Mouse (Mus musculus) layer of hippocampus, postnatal 14 days (tissue): ENCODE results near the gene Mup6. TPM values are rescaled to one million over a fixed set of nuclear protein-coding genes. Genes with fewer than 3 reads are reported as not detected.
A peak's percentile ranks its signal among the peaks of the same experiment; 100 is the strongest.
"Not testable (repeated sequence)": the region's sequence is repeated elsewhere in the genome, so short reads cannot be mapped to it uniquely, and the experiment has no call there.

ENCODE experiments used
- DNase-seq, 2 experiments: peaks; one replicate each; pipeline ENCODE4 v3.0.0; 2021 to 2022; ENCODE audit warnings: low spot score in 2 of 2, mixed read lengths in 1 of 2
- long read RNA-seq, 2 experiments: library from polyadenylated mRNA; stranded (forward); transcript quantifications; one replicate each; pipeline ENCODE4 v2.0.0; 2021
- total RNA-seq, 2 experiments: library from RNA; stranded (reverse); gene quantifications; 2 replicates each; pipeline ENCODE4 v1.2.3; 2021

Gene Mup6
- not detected for total RNA-seq
- long read RNA-seq, experiment 1, result 0 reads
- long read RNA-seq, experiment 2, result 0 reads

DNA sequence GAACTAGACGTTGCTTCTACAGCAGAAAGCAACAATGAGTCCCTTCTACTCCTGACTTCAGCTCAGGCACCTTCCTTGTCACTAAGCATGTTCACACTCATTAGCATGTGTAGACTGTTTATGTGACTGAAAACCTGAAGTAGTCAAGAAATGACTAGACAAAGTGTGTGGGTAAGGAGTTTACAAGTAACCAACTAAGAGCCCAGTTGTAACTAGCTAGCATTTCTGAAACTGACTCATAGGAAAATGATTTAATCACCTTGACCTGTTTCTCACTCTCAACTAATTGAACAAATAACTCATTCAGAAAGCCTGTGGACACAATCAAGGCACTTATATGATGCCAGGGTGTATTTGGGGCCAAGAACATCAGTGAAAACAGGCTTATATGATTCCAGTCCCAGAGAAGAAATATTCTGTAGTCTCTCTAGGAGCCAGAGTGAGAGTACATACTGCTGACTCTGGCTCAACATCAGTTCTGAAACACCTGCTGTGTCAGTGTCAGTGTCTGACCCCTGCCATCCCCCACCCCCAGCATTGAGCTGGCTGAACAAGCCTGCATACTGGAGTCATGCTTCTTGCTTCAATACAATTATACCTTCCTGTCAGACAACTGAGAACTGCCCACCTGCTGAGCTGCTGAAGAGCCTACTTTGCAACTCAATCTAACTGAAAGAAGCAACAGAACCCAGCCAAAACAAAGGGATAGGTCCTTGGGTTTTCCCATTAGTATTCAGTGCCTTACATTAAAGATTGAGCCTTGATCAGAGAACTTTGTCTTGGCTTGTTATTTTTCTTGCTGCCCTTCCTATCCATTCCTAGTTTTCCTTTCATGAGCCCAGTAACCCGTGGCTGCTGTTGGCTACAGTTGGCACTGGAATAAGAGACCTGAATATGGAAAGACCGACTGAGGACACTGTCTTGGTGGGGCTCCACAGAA lies at the start of gene Mup6:
Gene Mup6, plus strand, starts transcription at position 890 of the 940 bp plus-strand sequence.
- no peak for DNase-seq

DNA sequence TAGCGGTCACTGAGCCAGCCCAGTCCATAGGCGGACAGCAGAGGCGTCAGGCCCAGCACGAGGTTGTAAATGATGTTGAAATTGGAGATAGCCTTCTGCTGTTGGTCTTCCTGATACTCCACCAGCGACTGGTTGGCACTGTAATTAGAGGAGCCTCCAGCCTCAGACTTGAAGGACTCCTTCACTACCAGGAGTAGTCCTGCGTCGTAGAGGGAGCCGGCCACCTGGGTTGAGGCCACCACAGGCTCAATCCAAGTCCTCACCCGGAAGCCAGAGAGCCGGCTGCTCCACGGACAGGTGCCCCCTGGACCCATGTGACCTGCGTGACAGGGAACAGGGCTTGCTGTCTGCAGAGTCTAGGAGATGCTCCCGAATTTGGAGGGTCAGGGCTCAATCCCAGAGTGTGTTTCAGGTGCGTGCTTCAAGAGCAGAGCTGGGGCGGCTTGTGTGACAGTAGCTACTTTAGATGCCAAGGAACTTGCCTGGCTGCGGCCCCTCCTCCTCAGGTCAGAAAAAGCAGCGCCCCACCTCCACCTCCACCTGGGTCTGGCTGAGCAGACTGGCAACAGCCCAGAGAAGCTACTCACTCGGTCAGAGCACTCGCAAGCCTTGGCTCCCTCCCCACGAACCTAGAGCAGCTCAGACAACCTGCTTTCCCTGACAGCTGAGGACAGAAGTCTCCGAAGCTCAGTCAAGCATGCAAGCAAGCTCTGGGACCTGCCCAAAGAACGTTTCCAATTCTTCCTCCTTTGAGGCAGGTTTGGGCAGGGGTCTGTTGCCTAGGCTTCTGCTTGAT lies 49.3 kb upstream of the Mup6 start, which contains the start of gene Slc46a2:
Gene Slc46a2, minus strand, starts transcription at position 449 of the 796 bp plus-strand sequence.
- no peak for DNase-seq

DNA sequence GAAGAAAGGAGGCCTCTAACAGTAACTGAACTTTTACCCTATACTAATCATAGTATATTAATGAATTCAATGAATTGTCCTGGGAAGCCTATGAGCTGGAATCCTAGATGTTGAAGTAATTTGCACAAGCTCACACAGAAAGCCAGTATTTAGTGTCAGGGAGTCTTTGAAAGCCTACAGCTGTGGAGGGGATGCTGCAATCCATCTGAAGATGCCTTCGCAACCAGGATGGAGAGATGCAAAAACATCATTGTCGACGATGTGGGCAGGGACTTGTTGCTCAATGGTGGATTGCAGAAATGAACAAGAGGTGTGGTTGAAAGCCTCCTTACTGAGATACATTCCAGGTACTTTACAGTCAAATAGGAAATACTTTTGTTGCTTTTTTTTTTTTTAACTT lies 46.1 kb upstream of the Mup6 start:
- no peak for DNase-seq

DNA sequence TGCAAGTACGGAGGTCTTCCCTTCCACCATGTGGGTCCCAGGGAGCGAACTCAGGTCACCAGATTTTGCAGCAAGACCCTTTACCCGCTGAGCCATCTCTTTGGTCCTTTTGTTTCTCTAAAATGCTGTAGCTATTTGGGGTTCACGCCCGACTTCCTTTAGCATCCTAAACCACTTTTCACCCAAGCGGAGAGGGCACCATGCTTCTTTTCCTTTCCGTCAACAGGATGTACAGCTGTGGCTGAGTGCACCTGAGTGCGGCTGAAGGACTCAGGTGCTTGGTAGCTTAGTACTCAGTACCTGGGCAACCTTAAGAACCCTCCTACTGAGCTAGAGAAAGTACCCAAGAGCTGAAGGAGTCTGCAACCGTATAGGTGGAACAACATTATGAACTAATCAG lies 39.0 kb upstream of the Mup6 start:
- DNase-seq, result no peak

DNA sequence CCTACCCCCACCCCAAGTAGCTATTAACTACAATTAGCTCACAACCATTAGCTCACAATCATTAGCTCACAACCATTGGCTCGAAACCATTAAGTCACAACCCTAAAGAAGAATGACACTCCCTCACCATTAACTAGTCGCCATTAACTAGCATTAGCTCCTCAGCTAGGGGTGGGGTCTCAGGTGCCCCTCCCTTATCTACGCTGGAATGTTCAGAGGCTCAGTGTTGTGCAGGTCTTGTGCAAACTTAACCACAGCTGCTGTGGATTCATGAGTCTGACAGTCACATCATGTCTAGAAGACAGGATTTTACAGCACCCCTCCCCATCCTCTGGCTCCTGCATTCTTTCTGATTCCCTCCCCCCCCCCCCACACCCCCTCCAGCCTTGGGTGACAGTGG lies 36.4 kb upstream of the Mup6 start:
- DNase-seq, result no peak

DNA sequence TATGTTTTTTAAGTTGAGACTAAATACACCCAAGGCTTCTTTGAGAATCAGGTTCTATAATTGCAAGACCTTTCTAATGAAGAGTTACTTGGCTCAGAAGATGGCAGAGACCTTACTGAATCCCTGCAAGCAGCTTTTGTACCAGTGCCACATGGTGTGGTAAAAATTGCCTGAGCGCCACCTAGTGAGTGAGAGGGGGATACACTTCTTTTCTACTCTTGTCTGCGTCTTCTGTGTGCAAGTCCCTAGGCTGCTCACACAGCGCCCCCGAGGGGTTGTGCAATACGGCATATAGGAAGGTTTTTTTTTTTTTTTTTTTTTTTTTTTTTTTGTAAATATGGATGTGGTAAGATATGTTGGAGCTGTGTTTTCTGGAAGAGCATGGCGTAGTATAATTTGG lies 35.7 kb upstream of the Mup6 start:
- peak; percentile 67 to 85 for DNase-seq

DNA sequence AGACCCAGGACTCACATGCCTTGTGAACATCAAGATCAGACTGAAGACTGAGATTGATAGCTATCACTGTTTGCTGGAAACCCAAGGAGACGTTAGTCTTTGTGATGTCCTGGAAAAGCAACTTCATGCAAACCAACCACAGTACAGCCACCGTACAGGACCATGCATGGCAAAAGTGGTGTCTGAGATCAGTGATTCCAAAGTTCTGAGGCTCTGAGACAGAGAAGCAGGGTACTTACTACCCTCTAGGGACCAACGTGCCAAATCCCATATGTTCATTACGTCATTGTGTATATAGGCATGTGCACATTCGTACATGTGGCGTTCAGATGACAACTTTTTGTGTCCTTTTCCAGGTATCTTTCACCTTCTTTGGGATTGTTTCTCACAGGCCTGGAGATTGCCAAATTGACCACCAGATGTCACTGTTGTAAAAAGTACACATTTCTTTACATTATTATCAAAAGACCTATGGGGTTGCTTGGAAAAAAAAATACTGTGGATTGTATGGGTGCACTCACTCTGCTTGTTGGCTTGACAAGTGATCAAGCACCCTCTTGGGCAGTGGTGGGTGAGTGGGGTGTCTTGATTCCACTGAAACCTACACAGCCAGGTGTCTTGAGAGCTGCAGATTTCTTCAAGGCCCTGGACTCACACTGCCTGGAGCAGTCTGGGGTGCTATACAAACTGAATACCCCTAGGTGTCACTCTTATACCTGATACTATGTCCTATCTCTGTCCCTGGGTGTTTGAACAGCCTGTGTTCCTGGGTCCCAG lies 31.4 kb upstream of the Mup6 start:
- DNase-seq, result peak; percentile 11 to 15

DNA sequence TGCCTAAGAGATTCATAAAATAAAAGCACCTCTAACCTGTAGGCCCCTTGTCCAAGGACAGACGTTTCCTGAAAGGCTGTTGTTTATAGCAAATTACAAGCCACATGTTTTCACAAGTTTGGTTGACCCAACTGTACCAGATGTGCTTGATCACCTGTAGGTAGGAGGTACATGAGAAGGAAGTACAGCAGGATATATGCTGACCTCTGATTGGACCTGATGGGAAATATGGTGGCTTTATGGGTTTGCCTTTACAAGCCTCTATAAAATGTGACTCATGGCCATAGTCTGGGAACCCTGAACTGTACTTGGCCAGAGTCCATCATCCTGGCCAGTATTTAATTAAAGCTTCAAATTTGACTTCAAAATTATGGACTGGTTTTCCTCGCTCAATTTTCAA lies 26.6 kb upstream of the Mup6 start:
- no peak for DNase-seq

DNA sequence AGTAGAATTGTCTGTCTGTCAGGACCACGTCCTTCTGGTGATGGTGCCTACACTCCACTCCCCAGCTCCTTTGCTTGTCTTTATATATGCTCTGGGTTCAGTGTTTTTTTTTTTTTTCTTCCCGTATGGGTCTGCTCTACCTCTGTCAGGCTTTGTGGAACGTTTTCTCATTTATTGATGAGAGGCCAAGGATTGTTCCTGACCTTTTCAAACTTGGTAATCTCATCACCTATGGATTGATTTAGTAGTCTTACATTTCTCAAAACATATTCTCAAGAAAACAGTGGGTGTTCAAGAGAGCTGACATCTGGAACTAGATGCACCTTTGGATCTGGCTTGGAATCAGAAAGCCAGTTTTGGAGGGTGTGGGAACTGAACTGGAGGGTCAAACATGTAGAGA lies 3.5 kb upstream of the Mup6 start, which contains the start of gene Mup4:
Gene Mup4, minus strand, starts transcription at position 101 of the 400 bp plus-strand sequence.
- no peak for DNase-seq

DNA sequence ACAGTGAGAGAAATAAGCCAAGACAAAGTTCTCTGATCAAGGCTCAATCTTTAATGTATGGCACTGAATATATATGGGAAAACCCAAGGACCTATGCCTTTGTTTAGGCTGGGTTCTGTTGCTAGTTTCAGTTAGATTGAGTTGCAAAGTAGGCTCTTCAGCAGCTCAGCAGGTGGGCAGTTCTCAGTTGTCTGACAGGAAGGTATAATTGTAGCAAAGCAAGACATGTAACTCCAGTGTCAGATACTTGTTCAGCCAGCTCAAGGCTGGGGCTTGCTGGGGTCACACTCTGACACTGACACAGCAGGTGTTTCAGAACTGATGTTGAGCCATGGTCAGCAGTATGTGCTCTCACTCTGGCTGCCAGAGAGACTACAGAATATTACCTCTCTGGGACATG lies 33.8 kb downstream of the Mup6 start:
- not testable (repeated sequence) for DNase-seq

DNA sequence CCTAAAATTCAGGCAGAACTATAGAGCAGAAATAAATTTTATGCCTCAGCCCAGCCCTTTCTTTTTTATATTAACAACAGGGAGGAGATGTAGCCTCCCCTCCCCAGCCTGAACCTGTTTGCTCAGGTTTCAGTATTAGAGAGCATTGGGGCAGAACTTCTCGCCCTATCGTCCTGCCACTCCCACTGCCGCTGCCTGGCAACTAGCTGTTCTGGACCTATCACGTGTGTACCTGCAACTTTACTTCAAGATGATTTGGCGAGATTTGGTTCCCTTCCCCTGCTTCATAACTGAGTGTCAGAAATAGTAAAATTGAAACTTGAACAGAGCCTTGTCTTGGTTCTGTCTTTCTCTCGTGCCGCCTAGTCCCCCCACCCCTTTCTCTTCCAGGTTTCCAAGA lies 56.0 kb downstream of the Mup6 start:
- not testable (repeated sequence) for DNase-seq

DNA sequence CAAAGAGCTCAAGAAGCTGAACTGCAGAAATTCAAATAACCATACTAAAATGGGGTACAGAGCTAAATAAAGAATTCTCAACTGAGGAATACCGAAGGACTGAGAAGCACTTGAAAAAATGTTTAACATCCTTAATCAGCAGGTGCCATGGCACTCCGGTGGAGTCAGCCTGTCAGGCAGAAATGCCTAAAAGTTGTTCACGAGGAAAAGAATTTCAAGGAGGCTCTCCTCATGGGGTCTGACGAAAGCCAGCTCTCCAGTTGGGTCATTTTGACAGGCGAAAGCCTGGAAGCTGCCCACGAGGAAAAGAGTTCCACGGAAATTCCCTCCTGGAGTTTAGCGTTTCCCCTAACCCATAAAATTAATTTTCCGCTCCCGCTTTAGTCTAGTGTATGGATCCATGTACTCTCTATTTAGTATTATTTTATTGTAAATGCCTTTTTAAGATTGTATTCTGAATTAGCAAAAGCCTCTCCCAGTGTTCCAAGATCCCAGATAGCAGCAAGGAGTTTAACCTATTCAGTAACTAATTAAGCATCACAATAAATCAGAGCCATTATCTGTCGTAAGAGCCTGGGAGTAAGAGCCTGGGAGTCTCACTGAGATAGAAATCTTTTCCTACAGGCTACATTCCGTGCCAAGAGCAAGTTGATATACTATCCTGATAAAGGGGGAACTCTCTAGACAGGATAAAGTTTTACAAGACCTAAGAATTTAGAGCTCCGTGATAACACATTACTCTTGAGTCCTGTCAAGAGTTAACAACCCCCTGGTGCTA lies 65.4 kb downstream of the Mup6 start:
- DNase-seq, result not testable (repeated sequence)

Other genes with a start within 250 kb of the Mup6 start
- gene Inip, start 162.7 kb upstream of the Mup6 start, total RNA-seq, result 10 to 100 TPM; 20.2 to 22.7 TPM
- gene Snx30, start 158.5 kb upstream of the Mup6 start, total RNA-seq, result 10 to 100 TPM; 46.4 to 46.9 TPM
- gene Slc46a2, start 49.2 kb upstream of the Mup6 start, total RNA-seq, result not detected
- gene Mup4, start 3.6 kb upstream of the Mup6 start, total RNA-seq, result not detected
- not detected for gene Mup7, start 106.2 kb downstream of the Mup6 start, total RNA-seq
- gene Mup2, start 190.0 kb downstream of the Mup6 start, total RNA-seq, result not detected